Mouse (Mus musculus) lung, adult 2 months (tissue): ENCODE measurements around the gene Klhl29. TPM values are rescaled to one million over a fixed set of nuclear protein-coding genes. Genes with fewer than 3 reads are reported as not detected.

Source experiments
- DNase-seq: peaks from one replicate; pipeline ENCODE4 v3.0.0; 2022
- H3K4me1 ChIP-seq: fragments of 200-500 bp; 2 replicates; pipeline ENCODE4 v1.6.1; 2011; ENCODE audit warnings: low read length; ENCODE audit not compliant: control insufficient read depth, insufficient read depth
- H3K4me3 ChIP-seq: fragments of 200-500 bp; replicated peaks from 2 replicates; pipeline ENCODE3; 2011; ENCODE audit warnings: low read depth, mild to moderate bottlenecking, control low read depth, low read length; ENCODE audit errors: extremely low read depth
- CTCF ChIP-seq: fragments of 200-500 bp; IDR thresholded peaks from 2 replicates; pipeline ENCODE4 v1.5.1; 2011; ENCODE audit warnings: mild to moderate bottlenecking, low read length, control low read depth; ENCODE audit not compliant: insufficient read depth
- POLR2A ChIP-seq: fragments of 200-500 bp; IDR thresholded peaks from 2 replicates; pipeline ENCODE4 v1.6.1; 2011; ENCODE audit warnings: low read depth, mild to moderate bottlenecking, control low read depth, low read length, borderline replicate concordance; ENCODE audit errors: extremely low read depth
- WGBS: fragments of 180-500 bp; shearing (Covaris S2); methylation state at CpG from one replicate; pipeline ENCODE4 v1.1.7; 2018; 5-methylcytosine and 5-hydroxymethylcytosine counted together
- polyA plus RNA-seq: library from polyadenylated mRNA; depleted of rRNA; stranded (reverse); fragments of >200 nt; gene quantifications from 2 replicates; pipeline ENCODE4 v1.2.3, GENCODE M21; 2012

Gene Klhl29
- polyA plus RNA-seq, 1 experiment = 4.6 TPM

- WGBS = 84% methylated on average over 4 of the region's 4 CpGs
- Histone ChIP-seq H3K4me1 (no peaks in the 10 kb centered on the region), H3K4me3 (no peak overlapping the region)
- DNase-seq = no peak
- no peak for TF ChIP-seq POLR2A
- TF ChIP-seq CTCF = no peak
Observed at GRCm38 (mm10) chr12:5182586-5182985, 192.9 kb downstream of the Klhl29 start.

DNA sequence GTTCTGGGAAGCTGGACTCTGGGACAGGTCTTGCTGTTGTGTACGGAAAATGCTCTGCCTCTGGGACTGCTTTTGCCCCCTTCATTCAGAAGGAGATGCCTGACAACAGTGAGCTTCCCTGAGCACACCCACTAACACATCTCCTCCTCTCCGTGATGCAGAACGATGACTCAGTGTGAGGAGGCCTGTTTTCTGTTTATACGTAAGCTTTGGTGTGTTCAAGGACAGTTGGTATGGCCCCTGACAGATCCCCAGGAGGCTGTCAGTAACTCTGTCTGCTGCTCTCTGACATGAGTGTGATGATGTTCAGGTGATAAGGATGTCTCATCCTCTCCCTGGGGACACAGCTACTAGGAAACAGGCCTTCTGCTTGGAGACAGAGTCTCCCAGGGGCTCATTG, 193.3 kb downstream of the Klhl29 start:
- 75% methylated on average over 4 of the region's 4 CpGs for WGBS
- Histone ChIP-seq H3K4me1 (no peaks in the 10 kb centered on the region), H3K4me3 (no peak overlapping the region)
- no peak for DNase-seq
- no peak for TF ChIP-seq CTCF

- TF ChIP-seq CTCF (no peak), POLR2A (no peak)
- H3K4me1 ChIP-seq = no peaks in the 10 kb centered on the region
- 68% methylated on average over 5 of the region's 5 CpGs for WGBS
- H3K4me3 ChIP-seq = no peak overlapping the region
- no peak for DNase-seq
Observed at GRCm38 (mm10) chr12:5176716-5177341, 198.7 kb downstream of the Klhl29 start.

GRCm38 (mm10) chr12:5166141-5166540, 209.3 kb downstream of the Klhl29 start:
- no peak for TF ChIP-seq POLR2A
- no peak for TF ChIP-seq CTCF
- no peak for DNase-seq
- Histone ChIP-seq H3K4me1 (no peaks in the 10 kb centered on the region), H3K4me3 (no peak overlapping the region)
- WGBS = 52% methylated on average over 6 of the region's 6 CpGs

DNA sequence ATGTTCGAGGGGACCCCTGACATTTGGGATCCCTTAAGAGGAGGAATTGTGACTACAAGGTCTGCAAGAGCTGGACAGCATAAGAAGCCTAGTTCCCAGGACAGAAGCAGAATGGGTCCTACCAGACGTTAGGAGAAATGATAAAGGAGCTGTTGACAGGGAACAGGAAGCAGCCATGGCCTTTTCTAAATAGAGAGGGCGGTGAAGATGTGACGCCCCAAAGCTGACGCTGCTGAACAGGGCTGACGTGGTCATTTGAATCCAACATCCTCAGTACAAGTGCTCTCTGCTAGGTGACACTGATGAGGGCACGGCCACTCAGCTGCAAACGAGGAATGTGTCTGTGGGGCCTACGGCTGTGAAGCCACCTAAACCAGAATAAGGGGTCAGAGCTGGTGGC, 210.1 kb downstream of the Klhl29 start:
- TF ChIP-seq POLR2A = no peak
- TF ChIP-seq CTCF = no peak
- Histone ChIP-seq H3K4me1 (no peaks in the 10 kb centered on the region), H3K4me3 (no peak overlapping the region)
- WGBS = 33% methylated on average over 9 of the region's 9 CpGs
- DNase-seq = no peak

DNA sequence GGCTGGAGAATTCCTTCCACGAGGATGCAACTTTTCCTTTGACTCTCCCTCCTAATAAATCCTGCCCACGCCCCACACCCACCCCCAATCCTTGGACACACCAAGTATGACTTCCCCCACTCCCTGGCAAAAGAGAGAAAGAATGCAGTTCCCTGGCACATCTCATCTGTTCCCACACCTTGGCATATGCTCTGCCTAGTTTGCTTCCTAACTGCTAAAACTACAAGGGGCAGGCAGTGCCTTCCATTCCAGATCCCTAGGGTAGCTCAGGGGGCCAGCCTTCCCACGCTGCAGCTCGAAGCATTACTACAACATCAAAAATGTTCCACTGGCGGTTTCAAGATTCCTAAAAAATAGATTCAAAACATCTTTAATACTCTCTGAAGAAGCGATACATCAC, 212.8 kb downstream of the Klhl29 start:
- WGBS = 74% methylated on average over 6 of the region's 6 CpGs
- H3K4me3 ChIP-seq = no peak overlapping the region
- no peak for DNase-seq
- no peaks in the 10 kb centered on the region for H3K4me1 ChIP-seq
- no peak for TF ChIP-seq CTCF
- no peak for TF ChIP-seq POLR2A

DNA sequence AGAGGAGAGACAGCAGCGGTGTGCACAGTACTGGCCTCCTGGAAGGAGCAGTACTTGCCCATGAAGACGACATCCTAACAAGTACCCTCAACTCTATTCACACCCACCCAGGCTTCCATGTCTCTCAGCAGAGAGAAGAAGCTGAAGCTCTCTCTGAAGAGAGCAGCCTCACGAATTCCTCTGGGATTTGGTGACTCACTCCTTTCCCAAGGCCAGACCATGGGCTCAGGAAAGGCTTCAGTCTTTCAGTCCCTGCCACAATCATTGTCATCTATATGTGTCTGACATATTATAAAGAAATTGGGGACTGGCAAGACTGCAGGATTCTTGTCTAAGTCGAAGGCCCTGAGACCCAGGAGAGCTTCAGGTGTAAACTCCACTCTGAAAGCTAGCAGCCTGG, 213.9 kb downstream of the Klhl29 start:
- no peak for DNase-seq
- WGBS = 82% methylated on average over 4 of the region's 4 CpGs

GRCm38 (mm10) chr12:5157931-5158481, 217.5 kb downstream of the Klhl29 start:
- 72% methylated on average over 5 of the region's 5 CpGs for WGBS
- no peak for DNase-seq
- no peaks in the 10 kb centered on the region for H3K4me1 ChIP-seq
- TF ChIP-seq POLR2A (no peak), CTCF (no peak)
- H3K4me3 ChIP-seq = no peak overlapping the region

More for the DNA sequence above, 213.9 kb downstream of the Klhl29 start:
- TF ChIP-seq CTCF (no peak), POLR2A (no peak)
- H3K4me3 ChIP-seq = no peak overlapping the region
- no peaks in the 10 kb centered on the region for H3K4me1 ChIP-seq

DNA sequence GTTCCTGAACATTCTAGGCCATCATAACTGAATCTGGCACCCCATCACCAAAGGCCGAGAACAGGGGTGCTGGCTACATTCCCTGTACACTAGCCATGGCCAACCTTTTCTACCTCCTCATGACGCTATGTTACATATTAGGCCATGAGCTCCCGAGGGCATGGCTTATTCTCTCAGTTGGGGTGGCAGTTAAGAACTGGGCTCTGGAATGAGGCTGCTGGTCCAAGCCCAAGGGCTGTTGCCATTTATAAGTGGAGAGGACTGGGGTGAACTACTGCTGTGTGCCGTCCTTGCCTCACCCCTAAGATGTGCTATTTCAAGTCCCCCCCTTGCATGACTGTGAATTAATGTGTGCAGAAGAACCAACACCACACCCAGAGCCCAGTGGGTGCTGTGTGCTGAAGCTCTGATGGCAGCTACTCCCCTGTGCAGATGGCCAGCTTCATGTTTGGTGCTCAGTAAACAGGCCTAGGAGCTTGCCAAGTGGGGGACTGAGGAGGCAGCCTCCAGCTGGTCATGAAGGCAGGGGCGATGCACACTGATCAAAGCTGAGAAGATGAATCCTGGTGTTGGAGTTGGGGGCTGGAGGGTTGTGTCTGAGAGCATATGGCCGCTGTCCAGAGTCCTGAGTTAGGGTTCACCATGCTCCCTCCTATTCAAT, 218.3 kb downstream of the Klhl29 start:
- no peak for TF ChIP-seq POLR2A
- no peak for TF ChIP-seq CTCF
- Histone ChIP-seq H3K4me1 (no peaks in the 10 kb centered on the region), H3K4me3 (no peak overlapping the region)
- WGBS = 73% methylated on average over 6 of the region's 6 CpGs
- DNase-seq = no peak

GRCm38 (mm10) chr12:5155177-5155576, 220.3 kb downstream of the Klhl29 start:
- no peak overlapping the region for H3K4me3 ChIP-seq
- TF ChIP-seq POLR2A = no peak
- TF ChIP-seq CTCF = no peak
- WGBS = 64% methylated on average over 3 of the region's 3 CpGs
- H3K4me1 ChIP-seq = no peaks in the 10 kb centered on the region
- no peak for DNase-seq
